Mouse (Mus musculus): Measurements from ENCODE around the gene Hspbap1. TPM values are rescaled to one million over a fixed set of nuclear protein-coding genes. Genes with fewer than 3 reads are reported as not detected.

Gene Hspbap1
- total RNA-seq, 1 experiment from 2014 or later = 6.5 TPM

DNA sequence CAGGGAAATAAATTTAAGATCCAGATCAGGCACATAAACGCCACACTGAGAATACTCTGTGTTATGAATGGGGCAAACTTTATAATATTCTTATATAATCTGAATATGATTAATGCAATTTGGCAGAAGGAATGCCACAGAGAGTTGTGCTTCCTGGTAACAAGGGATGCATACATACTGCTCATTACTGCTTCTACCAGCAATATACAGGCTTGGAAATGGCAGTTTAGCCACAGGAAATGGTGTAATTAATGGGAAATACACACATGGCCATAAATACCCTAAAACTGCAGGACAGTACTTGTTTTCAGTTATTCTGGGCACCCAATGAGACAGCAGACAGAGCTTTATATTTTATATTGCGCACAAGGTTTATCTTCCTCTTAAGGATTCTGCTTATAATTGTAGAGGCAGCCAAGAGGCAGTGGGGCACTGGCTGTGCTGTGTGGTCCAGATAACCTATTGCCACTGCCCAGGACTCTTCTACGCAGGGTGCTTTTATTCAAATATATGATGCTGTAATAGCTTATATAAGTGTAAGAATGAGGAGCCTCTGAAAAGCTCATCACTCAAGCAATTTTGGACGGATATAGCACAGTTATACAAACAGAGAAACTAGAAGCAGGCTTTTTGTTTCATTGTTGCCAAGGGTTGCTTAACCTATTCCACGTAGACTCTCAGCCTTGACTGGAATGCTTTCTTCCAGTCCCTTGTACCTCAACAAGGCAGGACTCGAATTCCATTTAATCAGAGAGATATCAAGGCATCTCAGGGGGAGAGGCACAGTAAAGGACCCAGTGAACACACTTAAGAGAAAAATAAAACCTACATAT is 14.5 kb upstream of the Hspbap1 start:
- no peak for ATAC-seq (replicated peaks; ENCODE audit: insufficient number of reproducible peaks, low FRiP score, low TSS enrichment, poor library complexity, severe bottlenecking)

DNA sequence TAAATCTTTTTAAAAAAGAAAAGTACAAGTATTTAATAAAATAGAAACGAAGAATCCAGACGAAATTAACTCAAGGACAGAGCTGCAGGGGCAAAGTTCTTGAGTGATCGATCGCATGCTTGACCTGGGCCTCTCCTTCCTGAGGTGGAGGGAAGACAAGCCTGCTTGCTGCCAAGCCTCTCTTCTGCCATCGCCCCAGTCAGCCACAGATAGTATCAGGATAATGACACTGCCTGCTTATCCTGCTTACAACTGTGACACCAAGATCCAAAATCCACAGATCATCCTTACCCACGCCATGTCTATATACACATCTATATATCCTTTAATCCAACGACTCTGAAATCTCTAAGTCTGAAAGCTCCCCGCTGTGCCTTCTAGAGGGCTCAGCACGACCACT is 13.5 kb upstream of the Hspbap1 start:
- no peak for ATAC-seq (replicated peaks; ENCODE audit: insufficient number of reproducible peaks, low FRiP score, low TSS enrichment, poor library complexity, severe bottlenecking)

DNA sequence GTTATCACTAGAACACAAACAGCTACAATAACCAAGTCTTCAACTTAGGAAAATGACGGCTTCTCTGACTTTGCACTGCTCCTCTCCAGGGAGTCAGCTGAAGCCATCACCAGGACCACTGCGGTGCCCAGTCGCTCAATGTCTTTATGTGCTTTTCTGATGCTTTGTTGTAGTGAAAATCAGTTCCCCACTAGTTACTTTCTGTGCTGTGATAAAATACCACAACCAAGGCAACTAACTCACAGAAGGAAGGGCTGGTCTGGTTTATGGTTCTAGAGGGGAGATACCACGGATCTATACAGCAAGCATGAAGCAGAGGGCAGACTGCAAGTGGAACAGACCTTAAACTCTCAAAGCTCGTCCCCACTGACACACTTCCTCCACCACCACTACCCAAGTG is 10.8 kb upstream of the Hspbap1 start:
- ATAC-seq (replicated peaks; ENCODE audit: insufficient number of reproducible peaks, low FRiP score, low TSS enrichment, poor library complexity, severe bottlenecking) = no peak

DNA sequence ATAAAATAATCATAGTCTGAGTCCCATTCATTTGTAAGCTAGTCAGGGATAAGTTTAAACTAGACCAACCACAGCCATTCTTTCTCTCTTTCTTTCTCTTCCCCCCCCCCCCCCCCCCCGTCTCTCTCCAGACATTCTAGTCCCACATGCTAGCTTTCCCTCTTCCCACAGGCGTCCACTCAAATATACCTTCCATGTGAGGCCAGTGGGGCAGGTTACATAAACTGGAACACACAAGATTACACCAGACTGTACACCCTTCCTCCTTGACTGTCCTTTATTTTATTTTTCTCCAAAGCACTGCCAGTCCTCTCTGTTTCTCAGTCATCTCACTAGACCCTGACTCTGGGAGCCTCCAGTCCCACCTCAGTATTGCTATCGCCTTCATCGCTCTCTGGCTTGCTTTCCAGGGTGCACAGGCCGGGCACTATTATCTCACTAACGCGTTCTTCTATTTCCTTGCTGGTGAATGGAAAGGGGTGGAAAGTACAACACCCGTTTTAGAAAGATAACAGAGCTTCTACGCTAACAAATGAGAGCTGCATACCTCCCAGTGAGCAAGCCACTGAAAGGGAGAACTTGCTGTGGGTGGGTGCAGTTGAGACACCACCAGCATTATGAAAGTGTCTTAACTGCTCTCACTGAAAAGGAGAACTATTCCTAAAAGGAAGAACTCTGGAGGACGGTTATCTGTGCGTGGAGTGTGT is 6.4 kb upstream of the Hspbap1 start:
- ATAC-seq (replicated peaks; ENCODE audit: insufficient number of reproducible peaks, low FRiP score, low TSS enrichment, poor library complexity, severe bottlenecking) = peak; percentile 82

DNA sequence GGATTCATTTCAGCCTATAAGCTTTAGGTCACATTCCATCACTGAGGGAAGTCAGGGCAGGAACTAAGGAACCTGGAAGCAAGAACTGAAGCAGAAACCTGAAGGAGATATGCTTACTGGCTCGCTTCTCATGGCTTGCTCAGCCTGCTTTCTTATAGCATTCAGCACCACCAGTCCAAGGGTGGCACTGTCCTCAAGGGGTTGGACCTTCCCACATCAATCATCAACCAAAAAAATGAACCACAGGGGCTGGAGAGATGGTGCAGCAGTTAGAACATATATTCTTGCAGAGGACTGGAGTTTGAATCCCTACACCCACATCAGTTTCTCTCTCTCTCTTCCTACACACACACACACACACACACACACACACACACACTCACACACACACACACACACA is 5.2 kb upstream of the Hspbap1 start:
- ATAC-seq (replicated peaks; ENCODE audit: insufficient number of reproducible peaks, low FRiP score, low TSS enrichment, poor library complexity, severe bottlenecking) = no peak

DNA sequence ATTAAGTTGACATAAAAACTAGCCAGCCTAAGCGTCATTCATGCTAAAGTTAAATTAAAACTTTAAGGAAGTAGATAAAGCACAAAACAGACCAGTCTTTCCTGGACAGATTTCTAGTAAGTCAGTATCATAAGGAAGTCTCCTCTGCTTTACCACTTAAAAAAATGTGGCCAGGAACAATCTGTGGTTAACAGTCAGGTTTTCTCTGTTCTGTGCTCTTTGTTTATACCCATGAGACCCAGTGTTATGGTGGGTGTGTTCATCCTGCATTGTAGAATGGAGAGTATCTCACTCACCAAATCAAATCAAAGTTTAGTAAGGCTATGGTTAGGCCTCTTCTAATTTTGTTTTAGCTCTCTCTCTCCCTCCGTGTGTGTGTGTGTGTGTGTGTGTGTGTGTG is 4.7 kb upstream of the Hspbap1 start:
- ATAC-seq (replicated peaks; ENCODE audit: insufficient number of reproducible peaks, low FRiP score, low TSS enrichment, poor library complexity, severe bottlenecking) = no peak

DNA sequence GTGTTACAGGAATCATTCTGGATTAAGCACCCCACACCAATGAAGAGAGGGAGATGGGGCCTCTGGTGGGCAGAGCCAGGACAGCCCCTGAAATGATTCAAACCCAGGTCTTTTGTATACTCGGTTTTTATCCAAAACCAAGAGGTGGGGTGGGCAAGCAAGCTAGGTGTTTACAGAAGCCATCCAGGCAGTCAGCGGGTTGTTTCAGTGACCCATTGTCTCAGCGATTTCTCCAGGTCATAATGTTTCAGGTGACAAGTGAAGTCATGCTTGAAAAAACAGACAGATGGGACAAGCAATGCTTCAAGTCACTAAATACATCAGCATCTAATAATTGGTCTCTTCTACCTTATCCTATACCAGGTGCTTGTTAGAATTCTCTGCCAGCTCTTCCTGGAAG is 3.8 kb upstream of the Hspbap1 start:
- no peak for ATAC-seq (replicated peaks; ENCODE audit: insufficient number of reproducible peaks, low FRiP score, low TSS enrichment, poor library complexity, severe bottlenecking)

DNA sequence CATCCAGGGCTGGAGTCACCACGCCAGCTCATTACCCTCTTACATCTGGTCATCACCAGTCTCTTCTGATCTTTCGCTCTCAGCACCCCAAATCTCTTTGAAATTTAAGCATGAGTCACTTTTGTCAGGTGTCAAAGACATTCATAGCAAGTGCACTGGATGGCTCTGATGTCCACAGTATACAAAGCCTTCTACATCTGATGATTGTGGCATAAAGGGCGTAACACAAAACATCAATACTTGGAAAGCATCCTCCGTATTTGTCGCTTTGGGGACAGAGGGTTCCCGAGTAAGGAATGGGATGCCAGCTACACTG is 1.7 kb upstream of the Hspbap1 start:
- ATAC-seq (replicated peaks; ENCODE audit: insufficient number of reproducible peaks, low FRiP score, low TSS enrichment, poor library complexity, severe bottlenecking) = no peak

DNA sequence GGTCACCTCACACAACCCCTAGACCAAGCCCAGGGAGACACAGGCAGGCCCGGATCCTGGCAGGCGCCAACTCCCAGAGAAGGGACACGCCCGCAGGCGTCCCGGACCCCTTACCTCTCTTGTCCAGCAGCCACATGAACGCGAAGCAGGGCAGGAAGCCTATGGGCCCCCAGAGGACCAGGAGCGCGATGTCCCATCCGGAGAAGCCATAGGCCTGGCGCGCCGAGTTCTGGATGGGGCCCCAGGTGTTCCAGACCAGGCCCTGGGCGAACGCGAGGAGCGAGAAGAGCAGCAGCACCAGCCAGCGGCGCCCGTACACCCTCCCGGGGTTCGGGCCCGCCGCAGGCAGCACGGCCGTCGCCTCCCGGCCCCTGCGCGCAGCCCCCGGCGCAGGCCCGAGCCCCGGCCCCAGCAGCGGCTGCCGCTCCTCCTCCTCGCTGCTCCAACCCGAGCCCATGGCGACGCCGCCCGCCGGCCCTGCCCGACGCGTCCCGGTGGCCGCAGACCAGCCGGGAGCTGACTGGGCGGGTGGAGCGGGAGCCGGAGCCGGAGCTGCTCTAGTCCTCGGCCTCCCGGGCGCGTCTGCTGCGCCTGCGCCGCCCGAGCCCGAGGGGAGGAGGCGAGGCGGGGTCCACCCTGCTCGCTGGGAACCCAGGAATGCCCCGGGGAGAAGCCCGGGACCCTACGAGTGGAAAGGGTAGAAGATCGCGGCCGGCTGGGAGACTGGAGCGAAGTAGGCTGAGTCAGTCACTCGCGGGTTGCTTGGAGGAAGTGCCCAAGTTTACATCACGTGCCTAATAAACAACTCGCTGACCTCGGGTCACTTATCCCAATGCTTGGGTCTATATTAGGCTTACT is 1.2 kb upstream of the Hspbap1 start, which contains the start of gene Dirc2:
TSS of gene Dirc2 (minus strand) at position 572 of the 858 bp plus-strand sequence.
- ATAC-seq (replicated peaks; ENCODE audit: insufficient number of reproducible peaks, low FRiP score, low TSS enrichment, poor library complexity, severe bottlenecking) = peak; percentile 65; the same call in 1 of the 2 replicates

DNA sequence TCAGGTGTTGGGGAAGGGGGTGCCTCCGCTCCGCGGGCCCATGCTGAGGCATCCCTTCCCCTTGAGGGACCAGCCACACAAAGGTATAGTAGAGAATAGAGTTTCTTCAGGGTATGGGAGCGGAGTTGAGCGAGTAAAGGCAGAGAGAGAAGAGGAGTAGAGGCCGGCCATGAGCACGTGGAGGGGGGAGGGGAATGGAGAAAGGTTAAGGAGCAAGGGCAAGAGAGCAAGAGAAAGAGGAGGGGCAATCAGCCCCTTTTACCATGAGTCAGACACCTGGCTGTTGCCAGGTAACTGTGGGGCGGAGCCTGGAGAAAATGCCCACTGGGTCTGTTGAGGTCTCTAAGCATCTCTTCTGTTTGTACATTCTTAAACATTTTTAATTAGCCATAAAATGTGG is 966 bp downstream of the Hspbap1 start:
- no peak for ATAC-seq (replicated peaks; ENCODE audit: insufficient number of reproducible peaks, low FRiP score, low TSS enrichment, poor library complexity, severe bottlenecking)

DNA sequence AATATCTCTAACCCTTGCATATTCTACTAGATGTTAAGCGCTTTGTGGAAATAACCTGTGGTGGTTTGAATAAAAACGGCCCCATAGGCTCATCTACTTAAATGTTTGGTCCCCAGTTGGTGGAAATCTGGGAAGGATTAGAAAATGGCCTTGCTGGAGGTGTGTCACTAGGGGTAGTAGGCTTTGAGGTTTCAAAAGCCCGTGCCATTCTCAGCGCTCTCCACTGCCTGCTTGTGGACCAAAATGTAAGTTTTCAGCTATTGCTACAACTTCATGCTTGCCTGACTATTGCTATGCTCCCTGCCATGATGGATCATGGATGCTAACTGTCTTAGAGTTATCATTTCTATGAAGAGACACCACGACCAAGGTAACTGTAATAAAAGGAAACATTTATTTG is 1.4 kb downstream of the Hspbap1 start:
- no peak for ATAC-seq (replicated peaks; ENCODE audit: insufficient number of reproducible peaks, low FRiP score, low TSS enrichment, poor library complexity, severe bottlenecking)

DNA sequence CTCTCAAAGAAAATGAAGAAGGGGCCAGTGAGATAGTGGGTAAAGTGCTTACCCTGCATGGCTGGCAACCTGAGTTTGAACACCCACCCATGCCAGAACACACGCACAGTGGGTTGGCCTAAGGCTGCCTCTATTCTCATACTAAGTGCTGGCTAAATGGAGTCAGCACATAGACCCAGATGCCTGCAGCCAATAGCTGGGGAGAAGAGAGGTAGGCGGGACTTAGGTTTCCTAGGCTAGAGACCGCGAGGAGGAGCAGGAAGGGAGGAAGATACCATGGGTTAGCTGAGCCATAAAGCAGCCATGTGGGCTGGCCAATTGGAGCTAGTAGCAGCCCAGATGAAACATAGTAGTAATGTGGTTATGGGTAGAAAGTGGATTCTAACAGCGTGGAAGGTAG is 2.4 kb downstream of the Hspbap1 start:
- ATAC-seq (replicated peaks; ENCODE audit: insufficient number of reproducible peaks, low FRiP score, low TSS enrichment, poor library complexity, severe bottlenecking) = no peak

DNA sequence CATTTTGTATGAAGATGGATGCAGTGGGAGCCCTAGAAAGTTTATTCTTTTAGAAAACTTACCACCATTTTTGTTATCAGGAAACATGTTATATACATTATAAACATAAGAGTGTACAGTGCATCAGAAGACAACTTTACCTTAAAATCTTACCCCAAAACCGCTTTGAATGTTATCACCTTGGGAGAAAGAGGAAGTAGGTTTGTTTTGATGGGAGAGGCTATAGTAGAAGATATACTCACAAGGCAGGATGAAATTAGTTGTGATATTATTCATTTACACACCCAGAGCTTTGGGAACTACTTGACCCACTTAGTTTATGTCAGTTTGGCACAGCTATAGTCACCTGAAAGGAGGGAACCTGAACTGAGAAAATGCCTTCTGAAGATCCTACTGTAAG is 5.7 kb downstream of the Hspbap1 start:
- no peak for ATAC-seq (replicated peaks; ENCODE audit: insufficient number of reproducible peaks, low FRiP score, low TSS enrichment, poor library complexity, severe bottlenecking)

DNA sequence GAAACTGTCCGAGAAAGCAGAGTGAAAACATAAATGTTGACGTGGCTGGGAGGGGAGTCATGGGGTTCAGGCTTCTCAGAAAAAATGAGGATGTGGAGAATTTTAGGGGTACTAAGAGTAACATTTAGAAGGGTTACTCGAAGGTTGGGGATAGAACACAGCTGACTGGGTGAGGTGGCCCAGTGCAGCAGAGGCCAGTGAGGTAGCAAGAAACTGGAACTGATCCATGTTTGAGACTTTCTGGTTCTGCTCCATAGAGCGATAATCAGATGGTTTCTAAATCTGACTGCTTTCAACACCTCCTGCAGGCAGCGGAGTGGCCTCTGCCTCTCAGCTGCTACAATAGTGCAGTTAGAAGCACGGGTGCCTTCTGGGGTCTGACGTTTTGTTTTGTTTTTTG is 6.6 kb downstream of the Hspbap1 start:
- peak; percentile 75 for ATAC-seq (replicated peaks; ENCODE audit: insufficient number of reproducible peaks, low FRiP score, low TSS enrichment, poor library complexity, severe bottlenecking)

DNA sequence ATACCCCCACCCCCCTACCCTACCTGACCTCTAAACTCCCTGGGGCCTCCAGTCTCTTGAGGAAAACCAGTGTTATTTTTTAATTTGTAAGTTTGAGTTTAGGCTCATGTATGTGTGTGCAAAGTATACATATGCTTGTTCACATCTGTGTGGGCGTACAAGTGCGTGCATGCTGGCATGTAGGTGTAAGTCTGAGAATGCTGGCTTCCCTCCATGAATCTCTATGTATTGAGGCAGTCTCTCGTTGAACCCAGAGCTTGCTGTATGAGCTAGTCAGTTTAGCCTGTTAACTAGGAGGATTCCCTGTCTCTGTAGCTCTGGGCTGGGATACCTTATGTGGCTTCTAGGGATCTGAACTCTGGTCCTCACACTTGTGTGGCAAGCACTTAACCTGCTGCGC is 7.6 kb downstream of the Hspbap1 start:
- no peak for ATAC-seq (replicated peaks; ENCODE audit: insufficient number of reproducible peaks, low FRiP score, low TSS enrichment, poor library complexity, severe bottlenecking)

DNA sequence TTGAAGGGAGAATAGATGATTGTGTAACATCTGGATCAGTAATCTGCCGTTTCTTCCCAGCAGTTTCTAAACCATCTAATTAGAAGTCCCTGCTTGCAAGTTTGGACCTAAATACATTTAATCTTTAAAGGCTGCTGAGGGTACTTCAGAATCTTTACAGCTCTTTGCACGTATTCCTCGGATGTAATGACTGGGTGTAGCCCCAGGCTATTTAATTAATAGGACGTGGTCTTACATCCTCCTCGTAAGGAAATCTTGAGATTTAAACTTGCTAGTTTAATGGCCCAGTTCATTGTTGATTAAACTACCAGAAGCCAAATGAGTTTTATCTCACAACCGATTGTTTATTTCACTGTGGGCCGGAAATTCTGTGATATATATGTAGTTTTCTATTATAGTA is 9.5 kb downstream of the Hspbap1 start:
- ATAC-seq (replicated peaks; ENCODE audit: insufficient number of reproducible peaks, low FRiP score, low TSS enrichment, poor library complexity, severe bottlenecking) = no peak

DNA sequence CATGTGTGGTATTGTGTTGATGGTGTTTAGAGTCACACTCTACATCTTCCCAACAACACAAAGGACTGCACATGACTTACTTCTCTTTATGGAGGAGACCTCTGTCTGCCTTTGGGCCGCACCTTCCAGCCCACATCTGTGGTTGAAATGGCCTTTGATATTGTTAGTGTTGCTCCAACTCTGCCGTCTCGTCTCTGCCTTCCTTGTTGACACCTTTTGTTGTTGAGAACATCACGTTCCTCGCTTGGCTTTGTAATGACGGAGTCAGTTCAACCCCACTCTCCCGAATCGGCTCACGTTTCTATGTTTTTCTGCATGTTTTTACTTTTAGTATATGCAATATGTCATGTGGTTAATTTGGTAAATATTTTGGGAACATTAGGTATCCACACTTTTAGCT is 10.9 kb downstream of the Hspbap1 start:
- ATAC-seq (replicated peaks; ENCODE audit: insufficient number of reproducible peaks, low FRiP score, low TSS enrichment, poor library complexity, severe bottlenecking) = no peak

DNA sequence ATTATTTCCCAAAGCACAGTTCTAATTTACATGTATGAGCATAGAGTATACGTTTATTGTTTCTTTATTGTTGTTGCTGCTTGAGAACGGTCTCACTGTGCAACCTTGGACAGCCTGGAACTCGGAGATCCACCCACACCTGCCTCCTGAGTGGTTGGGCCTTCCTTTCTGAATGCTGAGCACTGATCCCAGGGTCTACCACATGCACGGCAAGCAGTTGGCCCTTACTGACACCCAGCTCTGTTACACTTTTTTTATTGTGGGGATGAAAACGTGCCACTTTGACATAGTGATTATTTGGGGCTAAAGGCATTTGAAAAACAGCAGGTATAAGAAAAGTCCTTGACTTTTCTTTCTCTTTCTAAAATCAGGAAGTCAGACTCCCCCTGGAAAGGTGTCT is 11.5 kb downstream of the Hspbap1 start:
- no peak for ATAC-seq (replicated peaks; ENCODE audit: insufficient number of reproducible peaks, low FRiP score, low TSS enrichment, poor library complexity, severe bottlenecking)

DNA sequence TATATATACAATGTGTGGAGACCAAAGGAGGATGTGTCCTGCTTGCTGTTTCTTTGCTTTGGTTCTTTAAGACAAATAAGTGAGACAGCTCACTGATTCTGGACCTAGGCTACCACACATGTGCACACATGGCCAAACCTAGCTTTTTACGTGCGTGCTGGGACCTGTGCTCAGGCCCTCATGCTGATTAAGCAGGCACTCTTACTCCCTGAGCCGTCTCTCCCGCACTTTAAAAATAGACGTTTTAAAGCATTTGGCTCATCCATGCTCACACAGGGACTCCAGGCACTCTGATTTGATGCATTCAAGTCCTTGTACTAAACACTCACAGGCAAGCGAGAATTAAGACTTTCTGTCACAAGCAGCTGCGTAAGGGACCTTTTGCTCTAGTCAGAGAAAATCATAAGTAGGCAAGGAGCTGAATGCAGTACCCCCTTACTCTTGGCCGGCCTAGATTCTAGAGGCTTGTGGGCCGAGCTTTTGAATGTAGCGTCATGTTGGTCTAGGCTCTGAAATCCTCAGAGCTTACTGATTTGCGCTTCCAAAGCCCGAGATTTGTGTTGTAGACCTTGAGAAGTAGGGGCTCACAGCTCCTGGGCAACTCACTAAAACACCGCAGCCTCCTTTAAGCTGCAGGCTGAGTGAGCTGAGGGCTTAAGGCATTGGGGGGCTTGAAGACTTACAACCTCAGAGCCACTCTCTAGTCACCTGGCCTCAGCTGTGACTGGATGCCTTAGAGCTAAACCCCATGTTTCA is 12.5 kb downstream of the Hspbap1 start:
- ATAC-seq (replicated peaks; ENCODE audit: insufficient number of reproducible peaks, low FRiP score, low TSS enrichment, poor library complexity, severe bottlenecking) = no peak

Data from monocyte, adult 5-6 weeks (primary cell).